In the genomic region with DNA sequence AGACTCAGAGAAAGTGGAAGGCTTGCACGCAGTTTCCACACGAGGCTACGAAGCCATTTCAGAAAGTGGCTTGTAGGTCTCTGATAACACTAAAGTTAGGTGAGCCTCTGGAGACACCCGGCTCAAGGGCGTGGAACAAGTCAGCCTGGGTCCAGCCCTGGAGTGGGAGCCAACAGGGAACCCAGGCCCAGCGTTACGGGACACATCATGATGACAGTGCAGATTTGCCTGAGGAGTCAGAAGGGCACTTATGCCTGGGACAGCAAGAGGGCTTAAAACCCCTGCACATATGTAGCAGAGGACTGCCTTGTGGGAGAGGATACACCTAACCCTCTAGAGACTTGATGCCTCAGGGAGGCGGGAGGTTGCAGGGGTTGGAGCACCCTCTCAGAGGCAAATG, we compare ENCODE assay signal across 31 mouse cellular contexts. TPM values are rescaled to one million over a fixed set of nuclear protein-coding genes. Genes with fewer than 3 reads are reported as not detected.
DNase-seq lines count a peak whose midpoint lies in the region; ATAC-seq lines count a peak whose summit lies in the region.
"Had no signal": no experiment of that assay in that cellular context is flagged by ENCODE, and none has a peak within 500 bp of the region (broad histone marks: within the 10 kb centered on the region; RNA-seq: fewer than 3 reads in every experiment).

No protein-coding gene starts in this region.

- H3K4me2 ChIP-seq in intestine, embryonic 15.5 days (replicated peaks): no peak overlapping the region
- H3K4me2 ChIP-seq: embryonic facial prominence, embryonic 15.5 days; hindbrain, embryonic 13.5 days had no signal

- H3K27me3 ChIP-seq in intestine, embryonic 15.5 days (replicated peaks): no peaks in the 10 kb centered on the region
- H3K27me3 ChIP-seq: embryonic facial prominence, embryonic 15.5 days; hindbrain, embryonic 13.5 days had no signal

- ATAC-seq in intestine, embryonic 15.5 days: peak; percentile 65
- ATAC-seq: activated CD4-positive, CD25-positive, alpha-beta regulatory T cell, adult 4 months; forebrain, embryonic 14.5 days; hindbrain, postnatal 0 days had no signal

- H3K27ac ChIP-seq in intestine, embryonic 15.5 days: no peak overlapping the region
- H3K27ac ChIP-seq: embryonic facial prominence, embryonic 15.5 days; forebrain, embryonic 10.5 days; heart, embryonic 10.5 days; hindbrain, embryonic 13.5 days; hindbrain, postnatal 0 days had no signal

- no peaks in the 10 kb centered on the region for H3K9me3 ChIP-seq in intestine, embryonic 15.5 days
- H3K9me3 ChIP-seq: embryonic facial prominence, embryonic 15.5 days; forebrain, embryonic 10.5 days; heart, embryonic 10.5 days; hindbrain, embryonic 13.5 days had no signal

- no peak overlapping the region for H3K9ac ChIP-seq in intestine, embryonic 15.5 days
- H3K9ac ChIP-seq: embryonic facial prominence, embryonic 15.5 days; hindbrain, embryonic 13.5 days had no signal

- no peaks in the 10 kb centered on the region for H3K4me1 ChIP-seq in intestine, embryonic 15.5 days (replicated peaks)
- H3K4me1 ChIP-seq: embryonic facial prominence, embryonic 15.5 days; heart, embryonic 10.5 days; hindbrain, embryonic 13.5 days had no signal

- H3K36me3 ChIP-seq in intestine, embryonic 15.5 days: no peaks in the 10 kb centered on the region
- H3K36me3 ChIP-seq: embryonic facial prominence, embryonic 15.5 days; forebrain, embryonic 10.5 days; heart, embryonic 10.5 days; hindbrain, embryonic 13.5 days had no signal

- WGBS in intestine, embryonic 15.5 days: 69% methylated on average over 8 of the region's 8 CpGs

- no peak overlapping the region for H3K4me3 ChIP-seq in intestine, embryonic 15.5 days (replicated peaks)
- H3K4me3 ChIP-seq: embryonic facial prominence, embryonic 15.5 days; erythroblast, embryonic 14.5 days; forebrain, embryonic 10.5 days; heart, embryonic 10.5 days; hindbrain, embryonic 13.5 days had no signal

- DNase-seq in ES-CJ7 (ENCODE audit: low read depth, low spot score) (peak; percentile 35), R1 (ENCODE audit: low read depth, low spot score) (peak; percentile 56)
- peak; percentile 54 for DNase-seq in yolk sac, embryonic 10.5 days (ENCODE audit: low spot score)
- DNase-seq in adrenal gland, adult 18-20 months (ENCODE audit: low spot score in 2 of 2): no peak
- DNase-seq in lung, postnatal 4 days: no peak
- DNase-seq in urinary bladder, postnatal 36 days (ENCODE audit: low spot score in 2 of 2): no peak
- DNase-seq: adrenal gland, adult 8-10 months; cerebellum, adult 11 months; cerebellum, adult 8-10 months; cerebellum, postnatal 14 days; embryo, embryonic 11 days; gastrocnemius, postnatal 10 days; heart, adult 18-20 months; heart, postnatal 10 days; heart, postnatal 4 days; kidney, adult 11 months had no signal

RNA-seq across cellular contexts. Expression of gene Slc5a4b, which starts 14.2 kb away (rescaled TPM):
- 0.36 and 0.52 TPM in 2 replicates for polyA plus RNA-seq in intestine, embryonic 15.5 days (2015; fragmentation: Nextera tagmentation; extraction: Ambion mirVana)
- not detected for total RNA-seq in adrenal gland, adult 18-20 months (2021)
- total RNA-seq: adrenal gland, adult 8-10 months; adrenal gland, postnatal 4 days; common myeloid progenitor, adult 5-6 weeks; gastrocnemius, postnatal 10 days; gastrocnemius, postnatal 4 days; heart, adult 18-20 months; heart, postnatal 10 days; heart, postnatal 4 days; hindbrain, postnatal 0 days had no signal
- polyA plus RNA-seq: activated CD4-positive, CD25-positive, alpha-beta regulatory T cell, adult 4 months; brain, embryonic 14.5 days; embryonic facial prominence, embryonic 11.5 days; embryonic facial prominence, embryonic 15.5 days; erythroblast, embryonic 14.5 days; forebrain, embryonic 10.5 days; forebrain, embryonic 14.5 days; heart, embryonic 10.5 days; heart, embryonic 14.5 days had no signal

RNA-seq across cellular contexts. Expression of gene Slc5a4a, which starts 50.7 kb away (rescaled TPM):
- polyA plus RNA-seq in intestine, embryonic 15.5 days (2015; fragmentation: Nextera tagmentation; extraction: Ambion mirVana): 0.23 TPM in 1 of 2 replicates, not detected in the other
- total RNA-seq in adrenal gland, adult 18-20 months (2021): not detected
- total RNA-seq: adrenal gland, adult 8-10 months; adrenal gland, postnatal 4 days; common myeloid progenitor, adult 5-6 weeks; gastrocnemius, postnatal 10 days; gastrocnemius, postnatal 4 days; heart, adult 18-20 months; heart, postnatal 10 days; heart, postnatal 4 days; hindbrain, postnatal 0 days had no signal
- polyA plus RNA-seq: activated CD4-positive, CD25-positive, alpha-beta regulatory T cell, adult 4 months; embryonic facial prominence, embryonic 11.5 days; embryonic facial prominence, embryonic 15.5 days; erythroblast, embryonic 14.5 days; forebrain, embryonic 10.5 days; forebrain, embryonic 14.5 days; heart, embryonic 10.5 days; heart, embryonic 14.5 days; hindbrain, embryonic 13.5 days; hindbrain, postnatal 0 days had no signal

Comparison
In these comparisons a context has a peak if more than half of its experiments do, and no peak if none do; other contexts are left out.
1. DNase-seq: peak in ES-CJ7 (single experiment), R1 (single experiment) and yolk sac, embryonic 10.5 days (single experiment); none in adrenal gland, adult 18-20 months (0 of 2), lung, postnatal 4 days (0 of 2) and urinary bladder, postnatal 36 days (0 of 2).